27 mouse cellular contexts compared by ENCODE assay signal in the genomic region with DNA sequence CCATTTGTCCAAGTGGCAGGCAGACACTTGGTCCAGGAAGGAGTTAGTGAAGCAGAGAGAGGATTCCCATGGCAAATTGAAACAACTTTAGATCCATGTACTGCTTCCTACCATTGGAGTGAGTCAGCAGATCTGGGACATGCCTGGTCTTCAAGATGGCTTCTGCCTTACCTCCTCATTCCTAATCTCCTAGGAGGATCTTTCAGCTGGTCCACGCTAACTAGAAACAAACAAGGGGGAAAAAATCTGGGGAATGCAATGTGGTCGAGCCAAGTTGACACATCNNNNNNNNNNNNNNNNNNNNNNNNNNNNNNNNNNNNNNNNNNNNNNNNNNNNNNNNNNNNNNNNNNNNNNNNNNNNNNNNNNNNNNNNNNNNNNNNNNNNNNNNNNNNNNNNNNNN.
DNase-seq lines count a peak whose midpoint lies in the region; ATAC-seq and TF ChIP-seq lines count a peak whose summit lies in the region.
"Had no signal": no experiment of that assay in that cellular context is flagged by ENCODE, and none has a peak within 500 bp of the region (broad histone marks: within the 10 kb centered on the region; RNA-seq: fewer than 3 reads in every experiment).

No protein-coding gene starts in this region.

- no peak overlapping the region for H3K9ac ChIP-seq in MEL (ENCODE audit: control insufficient read depth, low read depth, low read length, poor library complexity, severe bottlenecking)
- H3K9ac ChIP-seq in hindbrain, embryonic 16.5 days (ENCODE audit: low read depth, low read length) = no peak overlapping the region
- H3K9ac ChIP-seq: embryonic facial prominence, embryonic 12.5 days; embryonic facial prominence, embryonic 15.5 days; forebrain, embryonic 13.5 days; heart, embryonic 13.5 days; hindbrain, embryonic 14.5 days had no signal

- no peaks in the 10 kb centered on the region for H3K9me3 ChIP-seq in MEL (replicated peaks; ENCODE audit: insufficient read depth, low read length)
- H3K9me3 ChIP-seq in hindbrain, embryonic 16.5 days (ENCODE audit: control insufficient read depth, low read length) = no peaks in the 10 kb centered on the region
- H3K9me3 ChIP-seq: embryonic facial prominence, embryonic 12.5 days; embryonic facial prominence, embryonic 15.5 days; forebrain, embryonic 10.5 days; forebrain, embryonic 13.5 days; heart, embryonic 10.5 days; heart, embryonic 13.5 days had no signal

- H3K79me2 ChIP-seq in MEL (ENCODE audit: control insufficient read depth, insufficient read depth, low read length, poor library complexity) = no peaks in the 10 kb centered on the region

- TF ChIP-seq POLR2A in MEL (IDR thresholded peaks at IDR 0.05; ENCODE audit: control insufficient read depth in 1 of 2, insufficient read depth in 1 of 2, low read depth in 1 of 2, low read length in 2 of 2, poor library complexity in 1 of 2) = no peak
- TF ChIP-seq POLR2A in embryonic fibroblast, embryonic 13.5 days (IDR thresholded peaks at IDR 0.05; ENCODE audit: low read depth, low read length) = no peak

- no peak overlapping the region for H3K27ac ChIP-seq in MEL (ENCODE audit: control insufficient read depth, low read depth, low read length)
- peak overlapping the region; percentile 100 for H3K27ac ChIP-seq in embryonic fibroblast, embryonic 13.5 days (ENCODE audit: insufficient read depth, low read length)
- H3K27ac ChIP-seq in hindbrain, embryonic 16.5 days (ENCODE audit: low read depth, low read length) = no peak overlapping the region
- H3K27ac ChIP-seq: embryonic facial prominence, embryonic 12.5 days; embryonic facial prominence, embryonic 15.5 days; forebrain, embryonic 10.5 days; forebrain, embryonic 13.5 days; heart, adult 2 months; heart, embryonic 10.5 days; heart, embryonic 13.5 days; hindbrain, embryonic 14.5 days had no signal

- intact Hi-C loops in gastrocnemius, postnatal 14 days (cut with DNase I; ENCODE audit: low total_unique reads) = no loop called here

- TF ChIP-seq RAD21 in MEL (IDR thresholded peaks at IDR 0.05; ENCODE audit: low read depth, low read length) = no peak

- TF ChIP-seq EP300 in MEL (IDR thresholded peaks at IDR 0.05; ENCODE audit: low read depth in 1 of 2, low read length in 2 of 2) = no peak

- no peak for ATAC-seq in hindbrain, embryonic 16.5 days
- ATAC-seq: activated CD4-positive, CD25-positive, alpha-beta regulatory T cell, adult 4 months; forebrain, embryonic 13.5 days; forebrain, embryonic 16.5 days; intestine, postnatal 0 days had no signal

- DNase-seq in 3134 (ENCODE audit: extremely low read depth, insufficient read length, low spot score) (peak; percentile 55), MEL (ENCODE audit: low read depth, low spot score) (peak; percentile 1)
- DNase-seq in cerebellum, postnatal 14 days = no peak
- DNase-seq in gastrocnemius, postnatal 14 days = no peak
- DNase-seq: adrenal gland, postnatal 10 days; adrenal gland, postnatal 36 days; cerebellum, adult 18-20 months; cerebellum, adult 9-10 months; cerebellum, postnatal 25 days; gastrocnemius, postnatal 10 days; heart, adult 2 months; heart, postnatal 14 days; heart, postnatal 4 days; kidney, adult 8-10 months had no signal

- TF ChIP-seq CTCF in MEL (IDR thresholded peaks at IDR 0.05 in 2 of 3, conservative IDR thresholded peaks at IDR 0.05 in 1 of 3; ENCODE audit: control insufficient read depth in 1 of 3, insufficient read depth in 1 of 3, low read depth in 2 of 3, low read length in 3 of 3, poor library complexity in 1 of 3, severe bottlenecking in 1 of 3) = no peak
- no peak for TF ChIP-seq CTCF in embryonic fibroblast, embryonic 13.5 days (IDR thresholded peaks at IDR 0.05; ENCODE audit: borderline replicate concordance, insufficient read depth, low read length)

- 81% methylated on average over 2 of the region's 2 CpGs for WGBS in hindbrain, embryonic 16.5 days

- no peak overlapping the region for H3K4me3 ChIP-seq in MEL (ENCODE audit: control insufficient read depth in 1 of 2, insufficient read depth in 1 of 2, low read depth in 2 of 2, low read length in 2 of 2)
- H3K4me3 ChIP-seq in embryonic fibroblast, embryonic 13.5 days (ENCODE audit: insufficient read depth, low read length) = no peak overlapping the region
- no peak overlapping the region for H3K4me3 ChIP-seq in hindbrain, embryonic 16.5 days (ENCODE audit: low read length)
- H3K4me3 ChIP-seq: embryonic facial prominence, embryonic 12.5 days; embryonic facial prominence, embryonic 15.5 days; erythroblast, embryonic 14.5 days; forebrain, embryonic 10.5 days; forebrain, embryonic 13.5 days; heart, adult 2 months; heart, embryonic 10.5 days; heart, embryonic 13.5 days had no signal

- no peaks in the 10 kb centered on the region for H3K36me3 ChIP-seq in MEL (ENCODE audit: control insufficient read depth in 1 of 2, insufficient read depth in 2 of 2, low read length in 2 of 2)
- no peaks in the 10 kb centered on the region for H3K36me3 ChIP-seq in hindbrain, embryonic 16.5 days (ENCODE audit: control insufficient read depth, insufficient read depth, low read length)
- H3K36me3 ChIP-seq: embryonic facial prominence, embryonic 12.5 days; embryonic facial prominence, embryonic 15.5 days; forebrain, embryonic 10.5 days; heart, embryonic 10.5 days; heart, embryonic 13.5 days had no signal

- no peaks in the 10 kb centered on the region for H3K27me3 ChIP-seq in MEL (ENCODE audit: control insufficient read depth in 1 of 2, insufficient read depth in 2 of 2, low read length in 2 of 2)
- no peaks in the 10 kb centered on the region for H3K27me3 ChIP-seq in hindbrain, embryonic 16.5 days (replicated peaks; ENCODE audit: control insufficient read depth, insufficient read depth, low read length)
- H3K27me3 ChIP-seq: embryonic facial prominence, embryonic 12.5 days; embryonic facial prominence, embryonic 15.5 days; forebrain, embryonic 13.5 days; heart, embryonic 13.5 days had no signal

- H3K4me1 ChIP-seq in MEL (ENCODE audit: control insufficient read depth in 1 of 2, insufficient read depth in 2 of 2, low read length in 2 of 2) = no peaks in the 10 kb centered on the region
- H3K4me1 ChIP-seq in embryonic fibroblast, embryonic 13.5 days (ENCODE audit: control insufficient read depth, insufficient read depth, low read length) = peaks cover 5% of the 10 kb centered on the region
- no peaks in the 10 kb centered on the region for H3K4me1 ChIP-seq in hindbrain, embryonic 16.5 days (ENCODE audit: control insufficient read depth, insufficient read depth, low read depth, low read length)
- H3K4me1 ChIP-seq: embryonic facial prominence, embryonic 12.5 days; embryonic facial prominence, embryonic 15.5 days; forebrain, embryonic 10.5 days; forebrain, embryonic 13.5 days; heart, embryonic 10.5 days; heart, embryonic 13.5 days had no signal

- no peak overlapping the region for H3K4me2 ChIP-seq in hindbrain, embryonic 16.5 days (ENCODE audit: low read length)
- H3K4me2 ChIP-seq: embryonic facial prominence, embryonic 12.5 days; embryonic facial prominence, embryonic 15.5 days; forebrain, embryonic 13.5 days; heart, embryonic 13.5 days; hindbrain, embryonic 14.5 days had no signal

TF ChIP-seq in MEL, 35 proteins besides CTCF, POLR2A, EP300 and RAD21:
- TF ChIP-seq CHD2 (IDR thresholded peaks at IDR 0.05; ENCODE audit: low read length) (no peak), ZNF384 (IDR thresholded peaks at IDR 0.05; ENCODE audit: low read depth, low read length) (no peak), MYB (IDR thresholded peaks at IDR 0.05; ENCODE audit: low read depth, low read length) (no peak), MEF2A (IDR thresholded peaks at IDR 0.05; ENCODE audit: extremely low read depth, insufficient replicate concordance, low read depth, low read length, poor library complexity, severe bottlenecking) (no peak)

Comparison
In these comparisons a context has a peak if more than half of its experiments do, and no peak if none do; other contexts are left out.
1. DNase-seq: peak in 3134 (single experiment) and MEL (single experiment); none in cerebellum, postnatal 14 days (0 of 2) and gastrocnemius, postnatal 14 days (single experiment).